Mouse (Mus musculus): ENCODE results near the gene H2al1n.
"Not testable (repeated sequence)": the region's sequence is repeated elsewhere in the genome, so short reads cannot be mapped to it uniquely, and the experiment has no call there.

H2al1n gene

DNA sequence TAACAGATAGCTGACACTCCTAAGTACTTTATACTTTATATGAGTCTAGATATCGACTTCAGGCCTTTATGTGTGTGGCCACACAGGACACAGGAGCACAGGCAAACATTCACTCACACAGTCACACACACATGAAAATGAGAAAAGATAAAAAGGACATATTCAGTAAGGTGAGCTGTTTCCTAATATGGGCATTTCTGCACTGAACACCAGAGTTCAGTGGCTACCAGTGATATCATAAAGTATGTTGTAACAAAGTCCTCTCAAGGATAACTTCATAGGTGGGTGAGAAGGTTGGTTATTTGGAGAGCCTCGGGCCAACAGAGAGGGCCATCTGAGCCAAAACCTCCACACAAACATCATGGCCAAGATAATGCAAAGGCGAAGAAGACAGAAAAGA is at the start of gene H2al1n:
Gene H2al1n, plus strand, starts transcription at position 301 of the 400 bp plus-strand sequence.
- DNase-seq: not testable (repeated sequence)

- no peak for DNase-seq
Measured at GRCm38 (mm10) chrX:14199284-14199683, 11.7 kb upstream of the H2al1n start.

GRCm38 (mm10) chrX:14206112-14206875 is 4.7 kb upstream of the H2al1n start:
- no peak for DNase-seq

GRCm38 (mm10) chrX:14229218-14229617 is 18.3 kb downstream of the H2al1n start:
- no peak for DNase-seq

- DNase-seq: no peak
Measured at GRCm38 (mm10) chrX:14259597-14260239, 48.8 kb downstream of the H2al1n start.
